Mouse (Mus musculus) brain, embryonic 14.5 days (tissue): ENCODE data around the gene Slc50a1. TPM values are rescaled to one million over a fixed set of nuclear protein-coding genes. Genes with fewer than 3 reads are reported as not detected.

Source experiments
- DNase-seq: peaks from one replicate; pipeline ENCODE4 v3.0.0-alpha.2; 2011; ENCODE audit warnings: low read depth
- CTCF ChIP-seq: fragments of 200-500 bp; IDR thresholded peaks from 2 replicates; pipeline ENCODE4 v1.5.1; 2012; ENCODE audit warnings: inconsistent platforms, mild to moderate bottlenecking, moderate library complexity, borderline replicate concordance; ENCODE audit not compliant: insufficient read depth, insufficient read length; ENCODE audit errors: extremely low read depth
- POLR2A ChIP-seq: fragments of 200-500 bp; IDR thresholded peaks from 2 replicates; pipeline ENCODE4 v1.6.1; 2012; ENCODE audit warnings: mild to moderate bottlenecking, inconsistent platforms, borderline replicate concordance; ENCODE audit not compliant: poor library complexity, insufficient read depth, insufficient read length, severe bottlenecking; ENCODE audit errors: extremely low read depth
- polyA plus RNA-seq: library from polyadenylated mRNA; depleted of rRNA; stranded (reverse); fragments of >200 nt; gene quantifications from 2 replicates; pipeline ENCODE4 v1.2.3, GENCODE M21; 2012

Gene Slc50a1
- polyA plus RNA-seq, 1 experiment, result 41.4 TPM

- peak; percentile 87 for TF ChIP-seq CTCF
- no peak for TF ChIP-seq POLR2A
- peak; percentile 80 for DNase-seq
Observed at GRCm38 (mm10) chr3:89308089-89308488, 37.7 kb upstream of the Slc50a1 start.

GRCm38 (mm10) chr3:89305551-89306325 lies 35.4 kb upstream of the Slc50a1 start:
- DNase-seq, result no peak
- TF ChIP-seq CTCF (no peak), POLR2A (no peak)

- TF ChIP-seq POLR2A (no peak), CTCF (no peak)
- no peak for DNase-seq
Observed at GRCm38 (mm10) chr3:89305105-89305504, 34.7 kb upstream of the Slc50a1 start.

- no peak for TF ChIP-seq CTCF
- TF ChIP-seq POLR2A, result no peak
- DNase-seq, result no peak
Observed at GRCm38 (mm10) chr3:89304440-89304839, 34.1 kb upstream of the Slc50a1 start.

- TF ChIP-seq CTCF (peak; percentile 4; the same call in 1 of the 2 replicates), POLR2A (no peak)
- no peak for DNase-seq
Observed at GRCm38 (mm10) chr3:89300514-89300913, 30.1 kb upstream of the Slc50a1 start.

GRCm38 (mm10) chr3:89300071-89300470 lies 29.7 kb upstream of the Slc50a1 start:
- no peak for TF ChIP-seq POLR2A
- TF ChIP-seq CTCF, result no peak
- DNase-seq, result no peak

- peak; percentile 56 for DNase-seq
- no peak for TF ChIP-seq POLR2A
- TF ChIP-seq CTCF, result no peak
Observed at GRCm38 (mm10) chr3:89299499-89299898, 29.1 kb upstream of the Slc50a1 start.

- TF ChIP-seq CTCF (no peak), POLR2A (no peak)
- no peak for DNase-seq
Observed at GRCm38 (mm10) chr3:89298908-89299307, 28.5 kb upstream of the Slc50a1 start.

GRCm38 (mm10) chr3:89296761-89297396 lies 26.5 kb upstream of the Slc50a1 start:
- TF ChIP-seq POLR2A (no peak), CTCF (no peak)
- peak; percentile 40 for DNase-seq

GRCm38 (mm10) chr3:89295685-89296230 lies 25.4 kb upstream of the Slc50a1 start:
- no peak for DNase-seq
- TF ChIP-seq POLR2A, result no peak
- TF ChIP-seq CTCF, result no peak

GRCm38 (mm10) chr3:89294195-89294594 lies 23.8 kb upstream of the Slc50a1 start:
- TF ChIP-seq POLR2A (no peak), CTCF (no peak)
- DNase-seq, result no peak

GRCm38 (mm10) chr3:89293247-89293918 lies 23.0 kb upstream of the Slc50a1 start:
- DNase-seq, result no peak
- no peak for TF ChIP-seq POLR2A
- no peak for TF ChIP-seq CTCF
